Mouse (Mus musculus) midbrain, embryonic 13.5 days (tissue): ENCODE data around the gene Wdr25. TPM values are rescaled to one million over a fixed set of nuclear protein-coding genes. Genes with fewer than 3 reads are reported as not detected.
A peak's percentile ranks its signal among the peaks of the same experiment; 100 is the strongest.

Experiments used
- ATAC-seq: fragments of 200-750 bp; cut with Nextera tagmentation; 2 replicates; pipeline ENCODE4 v1.8.0; 2017; ENCODE audit warnings: mild to moderate bottlenecking, moderate TSS enrichment, moderate library complexity
- H3K27ac ChIP-seq: fragments of 300-500 bp; sonication (generic); 2 replicates; pipeline ENCODE4 v1.5.1; 2015; ENCODE audit warnings: inconsistent platforms, mild to moderate bottlenecking, moderate library complexity
- H3K27me3 ChIP-seq: fragments of 300-500 bp; sonication (generic); 2 replicates; pipeline ENCODE4 v1.6.1; 2015; ENCODE audit warnings: mild to moderate bottlenecking, inconsistent platforms
- H3K36me3 ChIP-seq: fragments of 300-500 bp; sonication (generic); 2 replicates; pipeline ENCODE4 v1.6.1; 2015; ENCODE audit warnings: mild to moderate bottlenecking, inconsistent platforms
- H3K4me1 ChIP-seq: fragments of 300-500 bp; sonication (generic); replicated peaks from 2 replicates; pipeline ENCODE4 v1.6.1; 2015; ENCODE audit warnings: inconsistent platforms
- H3K4me2 ChIP-seq: fragments of 300-500 bp; sonication (generic); replicated peaks from 2 replicates; pipeline ENCODE4 v1.6.1; 2015; ENCODE audit warnings: moderate library complexity, mild to moderate bottlenecking, inconsistent platforms
- H3K4me3 ChIP-seq: fragments of 300-500 bp; sonication (generic); replicated peaks from 2 replicates; pipeline ENCODE4 v1.5.1; 2015; ENCODE audit warnings: mild to moderate bottlenecking, inconsistent platforms
- H3K9ac ChIP-seq: fragments of 300-500 bp; sonication (generic); replicated peaks from 2 replicates; pipeline ENCODE4 v1.6.1; 2015; ENCODE audit warnings: mild to moderate bottlenecking, inconsistent platforms
- H3K9me3 ChIP-seq: fragments of 300-500 bp; sonication (generic); 2 replicates; pipeline ENCODE4 v1.6.1; 2016; ENCODE audit warnings: mild to moderate bottlenecking, inconsistent platforms
- WGBS: fragments of 180-500 bp; shearing (Covaris S2); methylation state at CpG from one replicate; pipeline ENCODE4 v1.1.7; 2015; 5-methylcytosine and 5-hydroxymethylcytosine counted together
- polyA plus RNA-seq: library from polyadenylated mRNA; unstranded; fragments of >200 nt; fragmentation: Nextera tagmentation; extraction: Ambion mirVana; gene quantifications from 2 replicates; pipeline ENCODE4 v1.2.1, GENCODE M21; 2015

The Wdr25 gene
- polyA plus RNA-seq, 1 experiment from 2014 or later, result 9.1 TPM

GRCm38 (mm10) chr12:109045581-109045980 is 152.2 kb downstream of the Wdr25 start:
- Histone ChIP-seq H3K4me3 (no peak overlapping the region), H3K27me3 (peaks cover 15% of the 10 kb centered on the region), H3K27ac (no peak overlapping the region), H3K36me3 (no peaks in the 10 kb centered on the region), H3K9ac (no peak overlapping the region), H3K4me1 (no peaks in the 10 kb centered on the region; the same call in 1 of the 2 replicates), H3K4me2 (no peak overlapping the region), H3K9me3 (no peaks in the 10 kb centered on the region)
- WGBS, result 78% methylated on average over 7 of the region's 7 CpGs
- no peak for ATAC-seq

DNA sequence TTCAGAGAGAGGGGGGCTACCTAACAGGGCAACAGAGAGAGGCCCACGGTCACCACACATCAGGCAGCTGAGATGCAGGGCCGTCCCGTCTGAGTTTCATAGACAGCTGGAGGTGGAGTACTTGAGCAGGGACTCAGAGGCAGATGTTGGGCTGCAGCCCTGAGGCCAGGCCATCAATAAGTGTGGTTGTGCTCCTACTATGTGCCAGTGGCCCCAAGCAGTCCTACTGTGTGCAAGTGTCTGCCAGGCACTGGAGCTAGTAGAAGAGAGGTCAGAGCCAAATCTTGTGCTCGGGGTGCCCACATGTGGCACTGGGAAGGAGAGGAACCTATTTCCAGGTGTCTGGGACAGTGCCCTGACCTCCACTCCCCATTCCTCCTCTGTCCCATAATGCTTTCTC is 156.5 kb downstream of the Wdr25 start:
- H3K9me3 ChIP-seq, result no peaks in the 10 kb centered on the region
- H3K27me3 ChIP-seq, result peaks cover 59% of the 10 kb centered on the region
- no peak overlapping the region for H3K27ac ChIP-seq
- 90% methylated on average over 4 of the region's 4 CpGs for WGBS
- H3K4me2 ChIP-seq, result no peak overlapping the region
- ATAC-seq, result no peak
- H3K36me3 ChIP-seq, result no peaks in the 10 kb centered on the region
- no peak overlapping the region for H3K4me3 ChIP-seq
- H3K9ac ChIP-seq, result no peak overlapping the region
- peaks cover 28% of the 10 kb centered on the region for H3K4me1 ChIP-seq

DNA sequence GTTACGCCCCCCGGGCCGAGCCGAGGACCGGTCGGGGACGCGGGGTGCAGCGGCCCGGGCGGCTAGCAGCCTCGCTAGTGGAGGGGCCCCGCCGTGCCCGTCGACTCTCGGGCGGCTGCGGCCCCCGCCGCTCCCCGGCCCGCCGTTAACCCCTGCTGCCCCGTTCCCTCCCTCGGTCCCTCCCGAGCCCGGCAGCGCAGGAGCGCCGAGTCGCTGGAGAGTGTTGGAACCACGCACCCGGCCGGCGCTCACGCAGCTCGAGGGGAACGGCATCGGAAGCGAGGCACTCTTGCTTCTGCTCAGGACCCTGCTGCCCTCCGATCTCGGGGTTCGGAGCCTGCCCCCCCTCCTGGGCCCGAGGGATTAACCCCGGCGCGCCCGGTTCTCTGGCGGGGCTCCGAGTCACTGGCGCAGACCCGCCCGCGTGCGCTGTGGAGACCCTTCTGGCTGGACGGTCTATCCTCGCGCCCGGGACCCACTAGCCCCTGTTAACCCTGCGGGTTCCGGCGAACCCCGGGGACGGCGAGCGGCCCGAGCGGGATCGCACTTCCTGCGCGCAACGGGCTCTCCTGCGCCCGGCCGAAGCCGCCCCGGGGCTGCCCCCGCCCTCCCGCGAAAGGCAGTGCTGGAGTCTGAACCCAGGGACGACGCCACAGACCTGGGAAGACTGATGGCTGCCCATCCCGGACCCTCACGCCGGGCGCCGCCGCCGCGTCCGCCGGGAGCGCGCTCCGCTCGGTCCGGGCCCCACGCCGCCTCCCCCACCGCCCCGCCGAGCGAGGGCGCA is 159.8 kb downstream of the Wdr25 start:
- Histone ChIP-seq H3K9me3 (no peaks in the 10 kb centered on the region), H3K4me2 (peak overlapping the region; percentile 88), H3K27ac (no peak overlapping the region), H3K9ac (peak overlapping the region; percentile 65), H3K27me3 (peaks cover 77% of the 10 kb centered on the region), H3K4me3 (peak overlapping the region; percentile 50), H3K36me3 (no peaks in the 10 kb centered on the region), H3K4me1 (peaks cover 31% of the 10 kb centered on the region)
- under 1% methylated on average over 98 of the region's 105 CpGs for WGBS
- ATAC-seq, result peak; percentile 18; the same call in 1 of the 2 replicates

DNA sequence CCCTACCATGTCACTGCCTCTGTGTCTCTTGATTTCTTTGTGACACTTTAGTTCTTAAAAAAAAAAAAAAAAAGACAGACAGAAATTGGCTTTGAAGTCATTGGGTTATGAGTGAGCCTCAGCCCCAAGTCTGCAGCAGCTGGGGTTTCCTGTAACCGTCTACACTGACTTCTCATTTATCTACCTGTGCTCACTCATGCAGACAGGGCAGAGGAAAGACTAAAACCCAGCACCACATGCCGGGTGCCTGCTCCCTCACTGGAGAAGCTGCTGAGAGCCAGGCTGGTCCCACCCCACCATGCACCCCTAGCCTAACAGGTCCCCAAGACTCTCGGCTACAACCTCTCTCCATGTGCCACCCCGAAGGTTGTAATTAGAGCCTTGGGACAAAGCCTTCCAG is 164.3 kb downstream of the Wdr25 start:
- H3K27me3 ChIP-seq, result peaks cover 41% of the 10 kb centered on the region
- no peak overlapping the region for H3K4me2 ChIP-seq
- WGBS, result 85% methylated on average over 4 of the region's 4 CpGs
- no peak overlapping the region for H3K9ac ChIP-seq
- peaks cover 24% of the 10 kb centered on the region for H3K4me1 ChIP-seq
- H3K27ac ChIP-seq, result no peak overlapping the region
- H3K9me3 ChIP-seq, result no peaks in the 10 kb centered on the region
- no peak overlapping the region for H3K4me3 ChIP-seq
- no peak for ATAC-seq
- H3K36me3 ChIP-seq, result no peaks in the 10 kb centered on the region

DNA sequence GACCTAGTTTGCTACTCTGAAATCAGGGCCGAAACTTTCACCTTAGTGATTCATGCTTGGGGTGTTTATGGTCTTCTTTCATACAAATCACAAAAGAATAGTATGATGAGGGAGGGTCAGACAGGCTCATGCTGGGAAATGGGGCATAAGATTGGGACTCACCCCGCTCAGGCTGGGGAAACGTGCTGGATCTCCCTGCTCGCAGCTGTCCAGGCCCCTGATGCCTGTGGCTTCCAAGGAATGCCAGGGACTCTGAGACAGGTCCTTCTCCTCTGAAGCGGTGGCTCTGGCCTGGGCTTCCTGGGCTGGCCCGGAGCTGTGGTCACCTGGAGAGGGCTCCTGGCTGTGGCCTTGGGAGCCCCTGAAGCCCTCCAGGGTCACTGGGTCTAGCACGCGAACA is 165.2 kb downstream of the Wdr25 start:
- Histone ChIP-seq H3K27me3 (peaks cover 31% of the 10 kb centered on the region), H3K36me3 (no peaks in the 10 kb centered on the region), H3K9ac (no peak overlapping the region), H3K4me2 (no peak overlapping the region), H3K9me3 (no peaks in the 10 kb centered on the region), H3K4me3 (no peak overlapping the region), H3K4me1 (peaks cover 15% of the 10 kb centered on the region), H3K27ac (no peak overlapping the region)
- WGBS, result 80% methylated on average over 8 of the region's 8 CpGs
- ATAC-seq, result no peak

GRCm38 (mm10) chr12:109067561-109068135 is 174.2 kb downstream of the Wdr25 start:
- Histone ChIP-seq H3K4me1 (peaks cover 13% of the 10 kb centered on the region), H3K4me3 (peak overlapping the region; percentile 56), H3K9me3 (no peaks in the 10 kb centered on the region), H3K27me3 (peaks cover 14% of the 10 kb centered on the region; the same call in 1 of the 2 replicates), H3K27ac (peak overlapping the region; percentile 39; the same call in 1 of the 2 replicates), H3K9ac (peak overlapping the region; percentile 78), H3K36me3 (no peaks in the 10 kb centered on the region), H3K4me2 (peak overlapping the region; percentile 80)
- 3% methylated on average over 35 of the region's 59 CpGs for WGBS
- ATAC-seq, result peak; percentile 84

GRCm38 (mm10) chr12:109068167-109068653 is 174.8 kb downstream of the Wdr25 start, which contains the start of gene Begain:
Begain (minus strand) TSS chr12:109068217.
- H3K27ac ChIP-seq, result peak within 1 kb of the TSS; percentile 39; the same call in 1 of the 2 replicates
- 3% methylated on average over 15 of the region's 48 CpGs for whole genome bisulfite sequencing
- ATAC-seq, result peak; percentile 53

GRCm38 (mm10) chr12:109068738-109069137 is 175.3 kb downstream of the Wdr25 start:
- no peak overlapping the region for H3K27ac ChIP-seq
- peak overlapping the region; percentile 80 for H3K4me2 ChIP-seq
- no peaks in the 10 kb centered on the region for H3K9me3 ChIP-seq
- WGBS, result 79% methylated on average over 7 of the region's 7 CpGs
- peak overlapping the region; percentile 56 for H3K4me3 ChIP-seq
- peak overlapping the region; percentile 78 for H3K9ac ChIP-seq
- peaks cover 14% of the 10 kb centered on the region; the same call in 1 of the 2 replicates for H3K27me3 ChIP-seq
- ATAC-seq, result no peak
- H3K4me1 ChIP-seq, result peaks cover 13% of the 10 kb centered on the region
- H3K36me3 ChIP-seq, result no peaks in the 10 kb centered on the region

More at GRCm38 (mm10) chr12:109068167-109068653, 174.8 kb downstream of the Wdr25 start, which contains the start of gene Begain:
- Histone ChIP-seq H3K4me2 (peak within 1 kb of the TSS; percentile 80), H3K4me1 (peaks cover 13% of the 10 kb centered on the region), H3K9me3 (no peaks in the 10 kb centered on the region), H3K27me3 (peaks cover 14% of the 10 kb centered on the region; the same call in 1 of the 2 replicates), H3K9ac (peak within 1 kb of the TSS; percentile 78), H3K4me3 (peak within 1 kb of the TSS; percentile 56), H3K36me3 (no peaks in the 10 kb centered on the region)

DNA sequence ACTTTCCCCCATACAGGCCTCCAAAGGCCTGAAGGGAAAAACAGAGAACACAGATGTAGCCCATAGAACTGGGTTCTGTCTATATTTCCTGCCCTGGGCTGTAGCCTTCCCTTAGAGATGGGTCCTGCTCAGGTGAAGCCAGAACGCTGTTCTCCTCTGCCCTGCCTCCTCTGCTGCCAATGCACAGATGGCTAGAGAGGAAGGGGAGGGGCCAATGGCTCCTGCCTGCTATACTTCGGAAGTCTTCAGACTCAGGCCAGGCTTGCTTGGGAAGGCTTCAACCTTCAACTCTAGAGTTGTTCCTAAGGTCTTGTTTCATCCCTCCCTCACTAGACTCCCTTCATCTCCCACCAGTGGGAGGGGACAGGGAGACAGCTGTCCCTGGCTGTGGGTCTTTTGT is 176.3 kb downstream of the Wdr25 start:
- Histone ChIP-seq H3K27ac (no peak overlapping the region), H3K27me3 (peaks cover 14% of the 10 kb centered on the region; the same call in 1 of the 2 replicates), H3K4me1 (peaks cover 13% of the 10 kb centered on the region), H3K4me2 (no peak overlapping the region), H3K9me3 (no peaks in the 10 kb centered on the region), H3K9ac (no peak overlapping the region), H3K4me3 (no peak overlapping the region), H3K36me3 (no peaks in the 10 kb centered on the region)
- no peak for ATAC-seq
- whole genome bisulfite sequencing, result 54% methylated on average over 2 of the region's 2 CpGs

DNA sequence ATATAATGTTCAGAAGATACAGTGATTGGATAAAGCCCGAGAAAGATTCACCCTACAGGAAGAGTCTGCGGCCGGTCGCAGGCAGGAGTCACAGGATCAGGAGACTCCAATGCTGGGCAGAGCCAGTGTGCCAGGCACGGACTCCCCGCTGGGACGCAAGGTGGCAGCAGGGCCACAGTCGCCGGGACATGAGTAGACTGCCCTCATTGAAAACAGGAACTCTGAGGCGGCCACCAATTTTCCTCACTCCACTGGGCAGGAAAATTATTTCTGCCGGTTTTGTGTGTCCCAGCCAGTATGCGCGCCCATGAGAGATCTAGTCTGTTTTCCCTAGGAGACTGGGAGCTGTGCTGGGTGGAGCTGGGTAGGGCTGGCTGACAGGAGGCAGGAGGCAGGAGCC is 177.8 kb downstream of the Wdr25 start:
- peaks cover 14% of the 10 kb centered on the region; the same call in 1 of the 2 replicates for H3K27me3 ChIP-seq
- no peak overlapping the region for H3K4me2 ChIP-seq
- no peak overlapping the region for H3K27ac ChIP-seq
- WGBS, result 87% methylated on average over 13 of the region's 13 CpGs
- H3K4me3 ChIP-seq, result no peak overlapping the region
- H3K36me3 ChIP-seq, result no peaks in the 10 kb centered on the region
- H3K9me3 ChIP-seq, result no peaks in the 10 kb centered on the region
- H3K9ac ChIP-seq, result no peak overlapping the region
- peaks cover 13% of the 10 kb centered on the region for H3K4me1 ChIP-seq
- no peak for ATAC-seq

GRCm38 (mm10) chr12:109074106-109074505 is 180.7 kb downstream of the Wdr25 start:
- H3K36me3 ChIP-seq, result no peaks in the 10 kb centered on the region
- no peak overlapping the region for H3K4me3 ChIP-seq
- H3K27me3 ChIP-seq, result peaks cover 11% of the 10 kb centered on the region; the same call in 1 of the 2 replicates
- no peak for ATAC-seq
- H3K4me2 ChIP-seq, result no peak overlapping the region
- 0 out of 2 replicates have a peak, but pooled peaks cover 2% of the 10 kb centered on the region for H3K4me1 ChIP-seq
- WGBS, result 89% methylated on average over 6 of the region's 6 CpGs
- H3K27ac ChIP-seq, result no peak overlapping the region
- H3K9me3 ChIP-seq, result no peaks in the 10 kb centered on the region
- H3K9ac ChIP-seq, result no peak overlapping the region

DNA sequence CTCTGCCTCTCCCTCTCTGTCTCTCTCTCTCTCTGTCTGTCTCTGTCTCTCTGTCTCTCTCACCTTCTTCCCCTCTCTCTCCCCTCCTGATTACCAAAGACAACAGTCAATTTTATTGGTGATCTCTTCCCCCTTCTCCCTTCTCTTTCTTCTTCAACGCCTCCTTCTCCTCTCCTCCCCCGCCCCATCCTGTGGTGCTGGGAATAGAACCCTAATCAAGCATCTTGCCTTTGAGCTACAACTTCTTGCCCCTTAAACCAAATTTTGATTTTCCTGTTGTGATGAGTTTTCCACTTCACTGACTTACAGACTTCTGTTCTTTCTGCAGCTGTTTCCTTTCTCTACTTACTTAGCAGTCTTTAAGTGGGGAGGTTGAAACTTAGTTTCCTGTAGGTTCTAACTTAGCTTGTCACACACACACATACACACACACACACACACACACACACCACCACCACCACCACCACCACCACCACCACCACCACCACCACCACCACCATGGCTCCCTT is 181.4 kb downstream of the Wdr25 start:
- Histone ChIP-seq H3K4me3 (no peak overlapping the region), H3K27ac (no peak overlapping the region), H3K4me2 (no peak overlapping the region), H3K4me1 (no peaks in the 10 kb centered on the region), H3K9me3 (no peaks in the 10 kb centered on the region), H3K36me3 (no peaks in the 10 kb centered on the region), H3K9ac (no peak overlapping the region), H3K27me3 (peaks cover 4% of the 10 kb centered on the region; the same call in 1 of the 2 replicates)
- WGBS, result 90% methylated on average over 2 of the region's 2 CpGs
- ATAC-seq, result no peak
